Mouse (Mus musculus) MEL (cell line): Measurements from ENCODE around the gene Atf3. TPM values are rescaled to one million over a fixed set of nuclear protein-coding genes. Genes with fewer than 3 reads are reported as not detected.

ENCODE experiments used
- DNase-seq: peaks from one replicate; pipeline ENCODE4 v3.0.0; 2011; ENCODE audit warnings: low read depth, low spot score
- H3K27ac ChIP-seq: 2 replicates; pipeline ENCODE4 v1.5.1; 2012; ENCODE audit warnings: low read depth, mild to moderate bottlenecking, control low read depth, low read length, moderate library complexity; ENCODE audit not compliant: control insufficient read depth
- H3K27me3 ChIP-seq, 2 experiments: fragments of 150-350 bp in 1 of 2; sonication (generic) in 1 of 2; 2 replicates each; pipeline ENCODE4 v1.6.1; 2012; ENCODE audit warnings: low read length in 2 of 2, mild to moderate bottlenecking in 2 of 2, improper control_type of control experiment in 1 of 2, moderate library complexity in 1 of 2; ENCODE audit not compliant: insufficient read depth in 2 of 2, control insufficient read depth in 1 of 2
- H3K36me3 ChIP-seq, 2 experiments: 2 replicates each; pipeline ENCODE4 v1.6.1; 2012 to 2014; ENCODE audit warnings: low read length in 2 of 2, improper control_type of control experiment in 1 of 2, inconsistent platforms in 1 of 2, mild to moderate bottlenecking in 1 of 2; ENCODE audit not compliant: insufficient read depth in 2 of 2, control insufficient read depth in 1 of 2
- H3K4me1 ChIP-seq, 2 experiments: fragments of 150-350 bp in 1 of 2; sonication (generic) in 1 of 2; 2 replicates each; pipeline ENCODE4 v1.6.1; 2012; ENCODE audit warnings: low read length in 2 of 2, improper control_type of control experiment in 1 of 2, mild to moderate bottlenecking in 1 of 2; ENCODE audit not compliant: insufficient read depth in 2 of 2, control insufficient read depth in 1 of 2
- H3K4me3 ChIP-seq, 2 experiments: fragments of 150-350 bp in 1 of 2; sonication (generic) in 1 of 2; 2 replicates each; pipeline ENCODE4 v1.5.1; 2012; ENCODE audit warnings: low read depth in 2 of 2, low read length in 2 of 2, mild to moderate bottlenecking in 2 of 2, moderate library complexity in 2 of 2, control low read depth in 1 of 2, improper control_type of control experiment in 1 of 2; ENCODE audit not compliant: control insufficient read depth in 1 of 2, insufficient read depth in 1 of 2
- H3K79me2 ChIP-seq: 2 replicates; pipeline ENCODE4 v1.6.1; 2012; ENCODE audit warnings: mild to moderate bottlenecking, low read length, moderate library complexity; ENCODE audit not compliant: control insufficient read depth, poor library complexity, insufficient read depth
- H3K9ac ChIP-seq: 2 replicates; pipeline ENCODE4 v1.6.1; 2012; ENCODE audit warnings: low read depth, mild to moderate bottlenecking, control low read depth, low read length, moderate library complexity; ENCODE audit not compliant: control insufficient read depth, poor library complexity, severe bottlenecking
- H3K9me3 ChIP-seq: fragments of 150-350 bp; sonication (generic); replicated peaks from 2 replicates; pipeline ENCODE4 v1.6.1; 2012; ENCODE audit warnings: mild to moderate bottlenecking, low read length, improper control_type of control experiment, moderate library complexity; ENCODE audit not compliant: insufficient read depth
- BHLHE40 ChIP-seq: IDR thresholded peaks from 2 replicates; pipeline ENCODE4 v1.6.1; 2012; ENCODE audit warnings: low read depth, mild to moderate bottlenecking, inconsistent platforms, low read length, improper control_type of control experiment, borderline replicate concordance
- CTCF ChIP-seq, 3 experiments: IDR thresholded peaks in 2 of 3; conservative IDR thresholded peaks in 1 of 3; 2 replicates each; pipeline ENCODE4 v1.5.1; 2011 to 2012; ENCODE audit warnings: low read length in 3 of 3, low read depth in 2 of 3, mild to moderate bottlenecking in 2 of 3, improper control_type of control experiment in 1 of 3, inconsistent platforms in 1 of 3, mixed read lengths in 1 of 3, moderate library complexity in 1 of 3; ENCODE audit not compliant: control insufficient read depth in 1 of 3, insufficient read depth in 1 of 3, poor library complexity in 1 of 3, severe bottlenecking in 1 of 3
- ELF1 ChIP-seq: IDR thresholded peaks from 2 replicates; pipeline ENCODE4 v1.6.1; 2014; ENCODE audit warnings: low read depth, mild to moderate bottlenecking, inconsistent platforms, low read length, improper control_type of control experiment, moderate library complexity
- ETS1 ChIP-seq: IDR thresholded peaks from 2 replicates; pipeline ENCODE4 v1.6.1; 2012; ENCODE audit warnings: low read depth, mild to moderate bottlenecking, inconsistent platforms, low read length, improper control_type of control experiment, moderate library complexity
- JUND ChIP-seq: IDR thresholded peaks from 2 replicates; pipeline ENCODE4 v1.6.1; 2011; ENCODE audit warnings: low read depth, mild to moderate bottlenecking, improper control_type of control experiment, low read length
- MAFK ChIP-seq: IDR thresholded peaks from 2 replicates; pipeline ENCODE4 v1.6.1; 2011; ENCODE audit warnings: low read depth, mild to moderate bottlenecking, low read length, improper control_type of control experiment, borderline replicate concordance
- MAX ChIP-seq: IDR thresholded peaks from 2 replicates; pipeline ENCODE4 v1.6.1; 2011; ENCODE audit warnings: low read length, improper control_type of control experiment
- MAZ ChIP-seq: IDR thresholded peaks from 2 replicates; pipeline ENCODE4 v1.6.1; 2012; ENCODE audit warnings: low read depth, mild to moderate bottlenecking, inconsistent platforms, low read length, improper control_type of control experiment
- MYB ChIP-seq: IDR thresholded peaks from 2 replicates; pipeline ENCODE4 v1.6.1; 2011; ENCODE audit warnings: mild to moderate bottlenecking, low read depth, low read length, improper control_type of control experiment
- MYC ChIP-seq: IDR thresholded peaks from 2 replicates; pipeline ENCODE4 v1.6.1; 2011; ENCODE audit warnings: low read depth, mild to moderate bottlenecking, low read length, improper control_type of control experiment, moderate library complexity
- NELFE ChIP-seq: IDR thresholded peaks from 2 replicates; pipeline ENCODE4 v1.6.1; 2011; ENCODE audit warnings: low read depth, low read length, improper control_type of control experiment
- POLR2A ChIP-seq, 2 experiments: IDR thresholded peaks; 2 replicates each; pipeline ENCODE4 v1.6.1; 2011 to 2012; ENCODE audit warnings: low read length in 2 of 2, mild to moderate bottlenecking in 2 of 2, control low read depth in 1 of 2, improper control_type of control experiment in 1 of 2, low read depth in 1 of 2, moderate library complexity in 1 of 2; ENCODE audit not compliant: control insufficient read depth in 1 of 2, insufficient read depth in 1 of 2, poor library complexity in 1 of 2
- RAD21 ChIP-seq: IDR thresholded peaks from 2 replicates; pipeline ENCODE4 v1.6.1; 2011; ENCODE audit warnings: mild to moderate bottlenecking, low read depth, low read length, improper control_type of control experiment
- SIN3A ChIP-seq: IDR thresholded peaks from 2 replicates; pipeline ENCODE4 v1.6.1; 2012; ENCODE audit warnings: low read length, improper control_type of control experiment, inconsistent platforms
- SMC3 ChIP-seq: IDR thresholded peaks from 2 replicates; pipeline ENCODE4 v1.6.1; 2011; ENCODE audit warnings: low read depth, low read length, improper control_type of control experiment
- TBP ChIP-seq: IDR thresholded peaks from 2 replicates; pipeline ENCODE4 v1.8.0; 2011; ENCODE audit warnings: low read depth, low read length, improper control_type of control experiment
- TCF12 ChIP-seq: IDR thresholded peaks from 2 replicates; pipeline ENCODE4 v1.6.1; 2014; ENCODE audit warnings: low read depth, mild to moderate bottlenecking, inconsistent platforms, low read length, improper control_type of control experiment, moderate library complexity
- UBTF ChIP-seq: IDR thresholded peaks from 2 replicates; pipeline ENCODE4 v1.6.1; 2012; ENCODE audit warnings: low read depth, mild to moderate bottlenecking, inconsistent platforms, low read length, improper control_type of control experiment, moderate library complexity, borderline replicate concordance; ENCODE audit not compliant: insufficient read depth
- USF1 ChIP-seq: IDR thresholded peaks from 2 replicates; pipeline ENCODE4 v1.6.1; 2014; ENCODE audit warnings: low read depth, mild to moderate bottlenecking, inconsistent platforms, low read length, improper control_type of control experiment, moderate library complexity
- USF2 ChIP-seq, 2 experiments: IDR thresholded peaks; 2 replicates each; pipeline ENCODE4 v1.6.1; 2011 to 2012; ENCODE audit warnings: improper control_type of control experiment in 2 of 2, low read length in 2 of 2, borderline replicate concordance in 1 of 2, inconsistent platforms in 1 of 2, low read depth in 1 of 2, mild to moderate bottlenecking in 1 of 2; ENCODE audit not compliant: insufficient read depth in 1 of 2
- ZC3H11A ChIP-seq: IDR thresholded peaks from 2 replicates; pipeline ENCODE4 v1.6.1; 2012; ENCODE audit warnings: low read depth, mild to moderate bottlenecking, inconsistent platforms, low read length, improper control_type of control experiment
- ZKSCAN1 ChIP-seq: IDR thresholded peaks from 2 replicates; pipeline ENCODE4 v1.6.1; 2012; ENCODE audit warnings: low read depth, mild to moderate bottlenecking, inconsistent platforms, low read length, improper control_type of control experiment, moderate library complexity
- polyA plus RNA-seq, 2 experiments: library from polyadenylated mRNA; stranded (reverse) in 1 of 2; unstranded in 1 of 2; fragments of >175 nt in 1 of 2; fragments of >200 nt in 1 of 2; gene quantifications; 2 replicates each; pipeline versions ENCODE4 v1.2.1 to v1.2.4; 2012; ENCODE audit warnings: low replicate concordance in 2 of 2, low read depth in 1 of 2; ENCODE audit not compliant: insufficient read length in 2 of 2, insufficient read depth in 1 of 2, missing spikeins in 1 of 2
- total RNA-seq: library from RNA; depleted of rRNA; stranded (reverse); fragments of 300-350 nt; gene quantifications from 2 replicates; pipeline ENCODE4 v1.2.3, GENCODE M21; 2012

Atf3 gene
- total and polyA plus RNA-seq, 3 experiments, result 0.46 to 1.4 TPM; not detected in 1

- TF ChIP-seq BHLHE40 (no peak), USF2 (IDR thresholded peaks at IDR 0.05; ENCODE audit: borderline replicate concordance in 1 of 2, insufficient read depth in 1 of 2, low read depth in 1 of 2, low read length in 2 of 2) (no peak)
Observed at GRCm38 (mm10) chr1:191154314-191154713, 63.5 kb downstream of the Atf3 start (continued).

DNA sequence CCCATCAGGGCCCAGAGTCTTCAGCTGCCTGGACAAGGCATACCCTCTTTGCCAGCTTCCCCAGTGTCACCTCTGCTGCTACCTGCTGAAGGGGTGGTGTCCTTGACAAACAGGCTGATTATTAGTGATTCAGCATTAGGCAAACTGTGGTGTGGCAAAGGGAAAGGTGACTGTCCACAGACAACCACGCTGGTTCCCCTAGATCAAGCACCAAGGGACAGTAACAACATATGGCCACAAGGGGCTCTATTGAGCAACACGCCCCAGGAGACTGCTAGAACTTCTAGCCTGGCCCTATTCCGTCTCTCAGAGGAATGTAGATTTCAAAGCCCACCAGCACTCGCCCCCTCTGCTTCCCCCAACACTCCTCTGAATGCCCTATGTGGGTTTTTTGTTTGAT, 64.8 kb downstream of the Atf3 start:
- H3K27me3 ChIP-seq, result no peaks in the 10 kb centered on the region
- no peak overlapping the region for H3K27ac ChIP-seq
- no peak overlapping the region for H3K9ac ChIP-seq
- peaks cover 2 to 23% of the 10 kb centered on the region in 2 experiments for H3K4me1 ChIP-seq
- no peaks in the 10 kb centered on the region for H3K79me2 ChIP-seq
- peaks cover 0 to 13% of the 10 kb centered on the region in 2 experiments; a peak in 2 of 4 replicates for H3K36me3 ChIP-seq
- no peaks in the 10 kb centered on the region for H3K9me3 ChIP-seq
- no peak overlapping the region for H3K4me3 ChIP-seq
- DNase-seq, result peak; percentile 70
- TF ChIP-seq USF2 (IDR thresholded peaks at IDR 0.05; ENCODE audit: borderline replicate concordance in 1 of 2, insufficient read depth in 1 of 2, low read depth in 1 of 2, low read length in 2 of 2) (no peak), JUND (no peak), ZKSCAN1 (no peak), POLR2A (IDR thresholded peaks at IDR 0.05; ENCODE audit: control insufficient read depth in 1 of 2, insufficient read depth in 1 of 2, low read depth in 1 of 2, low read length in 2 of 2, poor library complexity in 1 of 2) (no peak), ELF1 (0 out of 2 replicates have a peak, but pooled peaks have one; percentile 10), USF1 (no peak), ETS1 (no peak), CTCF (IDR thresholded peaks at IDR 0.05 in 2 of 3, conservative IDR thresholded peaks at IDR 0.05 in 1 of 3; ENCODE audit: control insufficient read depth in 1 of 3, insufficient read depth in 1 of 3, low read depth in 2 of 3, low read length in 3 of 3, poor library complexity in 1 of 3, severe bottlenecking in 1 of 3) (peak; percentile 71 to 96 (median 73)), NELFE (no peak), UBTF (no peak), TCF12 (no peak), ZC3H11A (peak; percentile 35), TBP (no peak), MAZ (no peak), MYB (no peak), MYC (0 out of 2 replicates have a peak, but pooled peaks have one; percentile 37), SMC3 (peak; percentile 62), RAD21 (peak; percentile 45), BHLHE40 (no peak), MAFK (no peak), SIN3A (no peak), MAX (no peak)
